Mouse (Mus musculus) central nervous system, embryonic 11.5 days (tissue): ENCODE data around the gene Ogn. TPM values are rescaled to one million over a fixed set of nuclear protein-coding genes. Genes with fewer than 3 reads are reported as not detected.

ENCODE experiments used
- polyA plus RNA-seq: library from polyadenylated mRNA; depleted of rRNA; stranded (reverse); fragments of >200 nt; gene quantifications from 2 replicates; pipeline ENCODE4 v1.2.3, GENCODE M21; 2012; rRNA removed

Ogn gene
- polyA plus RNA-seq = 5.2 and 11.8 TPM in 2 replicates

DNA sequence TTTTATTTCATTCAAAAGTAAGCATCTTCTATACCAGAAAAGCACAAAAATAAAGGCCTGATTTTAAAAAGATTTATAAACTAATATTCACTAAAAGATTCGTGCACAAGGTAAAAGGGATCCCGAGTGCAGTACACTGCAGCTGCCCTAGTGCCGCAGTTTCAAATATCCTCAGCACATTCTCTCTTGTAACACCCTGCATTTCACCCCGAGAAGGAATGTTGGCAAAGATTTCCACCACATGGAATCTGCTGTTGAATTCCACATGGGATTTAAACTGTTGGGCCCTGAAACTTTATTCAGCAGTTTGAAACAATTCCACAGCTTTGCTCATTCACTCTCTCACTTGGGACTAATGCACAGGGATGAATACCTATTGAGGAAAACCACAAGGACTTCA lies at the start of gene Ogn:
Gene Ogn (plus strand): TSS at position 333 of the 400 bp plus-strand sequence.

DNA sequence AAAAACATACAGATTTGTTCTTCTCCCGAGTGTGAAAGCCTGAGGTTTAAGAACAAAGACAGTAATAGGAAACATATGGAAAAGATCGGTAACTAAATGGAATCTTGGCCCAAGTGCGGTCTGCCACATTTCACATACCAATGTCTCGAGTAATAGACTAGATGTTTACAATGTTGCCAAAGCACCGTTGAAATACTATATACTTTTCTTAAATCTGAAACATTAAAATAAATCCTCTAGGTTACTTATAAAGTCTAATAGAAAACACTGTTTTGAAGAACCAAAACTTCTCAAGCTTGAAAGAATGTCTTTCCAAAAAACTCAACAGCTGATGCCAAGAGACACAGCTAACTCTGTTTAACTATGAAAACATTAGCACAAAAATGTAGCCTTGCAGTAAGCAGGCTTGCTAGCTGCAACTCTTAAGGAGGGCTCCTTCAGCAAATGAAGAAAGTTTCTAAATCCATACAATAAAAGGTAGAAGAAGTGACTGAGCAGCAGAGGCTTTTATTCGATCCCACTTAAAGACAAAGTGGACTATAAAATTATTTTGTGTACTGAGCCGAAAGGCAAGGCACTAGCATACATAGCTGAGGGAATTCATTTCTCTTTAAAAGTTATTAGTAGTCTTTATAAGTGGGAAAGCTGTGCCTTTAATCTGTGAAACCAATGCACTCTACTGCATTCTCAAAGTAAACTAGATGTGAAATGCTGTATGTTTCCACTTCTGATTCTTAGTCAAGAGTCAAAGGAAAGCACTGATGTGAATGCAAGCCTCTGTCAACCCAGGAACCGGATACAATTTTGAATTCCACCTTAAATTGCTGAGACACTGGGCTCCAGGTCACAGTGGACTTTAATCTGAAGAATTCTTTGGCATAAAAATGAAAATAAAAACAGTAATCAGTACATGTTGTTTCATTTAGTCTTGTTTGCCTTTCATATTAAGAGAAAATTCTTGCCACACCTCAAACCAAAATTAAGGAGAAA lies 26.0 kb upstream of the Ogn start, which contains the start of gene Omd:
Gene Omd (plus strand): TSS at position 922 of the 990 bp plus-strand sequence.

DNA sequence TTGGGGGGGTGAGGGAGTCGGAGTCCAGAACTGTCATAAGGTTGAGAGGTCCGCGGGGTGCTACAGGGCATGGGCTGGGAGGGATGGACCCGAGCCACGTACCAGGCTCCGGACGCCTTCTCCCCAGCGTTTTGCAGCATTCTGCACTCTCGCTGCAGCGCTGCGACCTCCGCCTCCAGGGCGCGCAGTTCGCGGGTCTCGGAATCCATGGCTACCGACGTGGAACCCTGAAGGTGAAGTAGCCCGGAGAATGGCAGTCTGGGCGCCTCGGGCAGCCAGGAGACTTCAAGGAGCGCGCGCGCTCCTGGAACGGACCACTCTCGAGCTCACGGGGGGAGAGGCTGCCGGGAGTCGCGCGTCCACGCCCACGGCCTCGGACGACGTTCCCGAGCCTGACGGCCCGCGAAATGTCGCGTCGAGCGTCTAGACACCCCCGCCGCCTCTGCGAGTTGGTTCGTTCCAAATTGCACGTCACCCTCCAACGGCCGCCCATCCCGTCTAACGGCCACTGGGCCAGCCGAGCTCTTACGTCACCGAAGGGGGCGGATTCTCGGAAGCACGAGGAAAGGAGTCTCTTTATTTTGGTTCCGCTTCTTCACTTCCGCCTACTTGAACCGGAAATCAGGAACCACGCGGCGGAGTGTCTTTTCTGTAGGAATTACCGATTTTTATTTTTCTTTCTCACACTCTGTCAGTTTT lies 44.8 kb downstream of the Ogn start, which contains the start of the genes Cenpp and Nol8:
Gene Cenpp (minus strand): TSS at position 305 of the 699 bp plus-strand sequence.
Gene Nol8 (plus strand): TSS at position 598 of the 699 bp plus-strand sequence.

Other genes with a start within 250 kb of the Ogn start
- gene Ippk, start 186.8 kb upstream of the Ogn start, polyA plus RNA-seq = 8.7 and 10.4 TPM in 2 replicates
- 0.30 and 0.36 TPM in 2 replicates for gene Tes3-ps, start 114.7 kb upstream of the Ogn start, polyA plus RNA-seq
- 1.00 and 1.0 TPM in 2 replicates for gene Ecm2, start 103.2 kb upstream of the Ogn start, polyA plus RNA-seq
- gene Aspn, start 63.6 kb upstream of the Ogn start, polyA plus RNA-seq = 0.22 and 0.41 TPM in 2 replicates
- 0.19 TPM in 1 of 2 replicates, not detected in the other for gene Omd, start 25.6 kb upstream of the Ogn start, polyA plus RNA-seq
- 13.9 and 14.6 TPM in 2 replicates for gene Cenpp, start 44.7 kb downstream of the Ogn start, polyA plus RNA-seq
- gene Nol8, start 45.0 kb downstream of the Ogn start, polyA plus RNA-seq = 18.4 and 21.8 TPM in 2 replicates
- 68.3 and 70.6 TPM in 2 replicates for gene Iars, start 74.1 kb downstream of the Ogn start, polyA plus RNA-seq
- not detected in 2 replicates for gene Gm30302, start 191.0 kb downstream of the Ogn start, polyA plus RNA-seq